Mouse (Mus musculus): ENCODE data around the gene Mast4.

GRCm38 (mm10) chr13:103056451-103056850, 277.8 kb downstream of the Mast4 start:
- TF ChIP-seq POLR2A (IDR thresholded peaks at IDR 0.05; ENCODE audit: control insufficient read depth, extremely low read depth, insufficient read depth, low read length, poor library complexity) (no peak), CTCF (IDR thresholded peaks at IDR 0.05; ENCODE audit: borderline replicate concordance, control insufficient read depth, extremely low read depth, insufficient read depth, low read length, poor library complexity) (no peak)

Measured in thymus, adult 2 months (tissue).